Mouse (Mus musculus) neural tube, embryonic 15.5 days (tissue): ENCODE results near the gene Tmem238l. TPM values are rescaled to one million over a fixed set of nuclear protein-coding genes. Genes with fewer than 3 reads are reported as not detected.

ENCODE experiments used
- ATAC-seq: fragments of 200-750 bp; cut with Nextera tagmentation; 2 replicates; pipeline ENCODE4 v1.8.0; 2017; ENCODE audit warnings: mild to moderate bottlenecking, moderate TSS enrichment, moderate library complexity; ENCODE audit not compliant: low FRiP score
- H3K27ac ChIP-seq: fragments of 300-500 bp; sonication (generic); replicated peaks from 2 replicates; pipeline ENCODE4 v1.5.1; 2015; ENCODE audit warnings: mild to moderate bottlenecking, inconsistent platforms
- H3K27me3 ChIP-seq: fragments of 300-500 bp; sonication (generic); replicated peaks from 2 replicates; pipeline ENCODE4 v1.6.1; 2015; ENCODE audit warnings: inconsistent platforms
- H3K36me3 ChIP-seq: fragments of 300-500 bp; sonication (generic); 2 replicates; pipeline ENCODE4 v1.6.1; 2015; ENCODE audit warnings: inconsistent platforms
- H3K4me1 ChIP-seq: fragments of 300-500 bp; sonication (generic); 2 replicates; pipeline ENCODE4 v1.6.1; 2015; ENCODE audit warnings: inconsistent platforms
- H3K4me2 ChIP-seq: fragments of 300-500 bp; sonication (generic); 2 replicates; pipeline ENCODE4 v1.6.1; 2015; ENCODE audit warnings: inconsistent platforms, mild to moderate bottlenecking, moderate library complexity
- H3K4me3 ChIP-seq: fragments of 300-500 bp; sonication (generic); replicated peaks from 2 replicates; pipeline ENCODE4 v1.5.1; 2015; ENCODE audit warnings: mild to moderate bottlenecking, inconsistent platforms
- H3K9ac ChIP-seq: fragments of 300-500 bp; sonication (generic); replicated peaks from 2 replicates; pipeline ENCODE4 v1.6.1; 2015; ENCODE audit warnings: mild to moderate bottlenecking, inconsistent platforms
- H3K9me3 ChIP-seq: fragments of 300-500 bp; sonication (generic); replicated peaks from 2 replicates; pipeline ENCODE4 v1.6.1; 2016; ENCODE audit warnings: inconsistent platforms
- WGBS: fragments of 180-500 bp; shearing (Covaris S2); methylation state at CpG from one replicate; pipeline ENCODE4 v1.1.7; 2015; ENCODE audit warnings: mixed read lengths; 5-methylcytosine and 5-hydroxymethylcytosine counted together
- polyA plus RNA-seq: library from polyadenylated mRNA; unstranded; fragments of >200 nt; fragmentation: Nextera tagmentation; extraction: Ambion mirVana; gene quantifications from 2 replicates; pipeline ENCODE4 v1.2.1, GENCODE M21; 2015

Gene Tmem238l
- polyA plus RNA-seq, 1 experiment from 2014 or later: not detected

GRCm38 (mm10) chr11:66945224-66945767, 11.1 kb upstream of the Tmem238l start:
- H3K36me3 ChIP-seq: no peaks in the 10 kb centered on the region
- ATAC-seq: no peak
- no peak overlapping the region for H3K27ac ChIP-seq
- no peaks in the 10 kb centered on the region for H3K27me3 ChIP-seq
- H3K4me3 ChIP-seq: no peak overlapping the region
- H3K9ac ChIP-seq: no peak overlapping the region
- WGBS: 61% methylated on average over 2 of the region's 2 CpGs
- H3K4me2 ChIP-seq: no peak overlapping the region
- no peaks in the 10 kb centered on the region for H3K9me3 ChIP-seq
- no peaks in the 10 kb centered on the region for H3K4me1 ChIP-seq

GRCm38 (mm10) chr11:66946521-66946920, 9.9 kb upstream of the Tmem238l start:
- Histone ChIP-seq H3K4me3 (no peak overlapping the region), H3K4me2 (no peak overlapping the region), H3K9me3 (no peaks in the 10 kb centered on the region), H3K27me3 (no peaks in the 10 kb centered on the region), H3K27ac (no peak overlapping the region), H3K36me3 (no peaks in the 10 kb centered on the region), H3K4me1 (no peaks in the 10 kb centered on the region), H3K9ac (no peak overlapping the region)
- ATAC-seq: no peak
- 73% methylated on average over 6 of the region's 6 CpGs for WGBS

- no peak for ATAC-seq
- no peaks in the 10 kb centered on the region for H3K36me3 ChIP-seq
- no peak overlapping the region for H3K4me2 ChIP-seq
- no peaks in the 10 kb centered on the region for H3K27me3 ChIP-seq
- no peaks in the 10 kb centered on the region for H3K4me1 ChIP-seq
- H3K27ac ChIP-seq: no peak overlapping the region
- no peak overlapping the region for H3K4me3 ChIP-seq
- no peak overlapping the region for H3K9ac ChIP-seq
- 82% methylated on average over 6 of the region's 6 CpGs for WGBS
- no peaks in the 10 kb centered on the region for H3K9me3 ChIP-seq
Measured at GRCm38 (mm10) chr11:66946922-66947321, 9.5 kb upstream of the Tmem238l start.

- WGBS: 88% methylated on average over 1 of the region's 1 CpGs
- no peak for ATAC-seq
Measured at GRCm38 (mm10) chr11:66960797-66961196, 4.4 kb downstream of the Tmem238l start.

GRCm38 (mm10) chr11:66961447-66962176, 5.2 kb downstream of the Tmem238l start:
- no peak for ATAC-seq
- Histone ChIP-seq H3K9me3 (no peaks in the 10 kb centered on the region), H3K4me1 (no peaks in the 10 kb centered on the region), H3K4me2 (no peak overlapping the region), H3K27me3 (no peaks in the 10 kb centered on the region), H3K9ac (no peak overlapping the region), H3K36me3 (no peaks in the 10 kb centered on the region), H3K27ac (no peak overlapping the region), H3K4me3 (no peak overlapping the region)
- 86% methylated on average over 12 of the region's 12 CpGs for WGBS

More at GRCm38 (mm10) chr11:66960797-66961196, 4.4 kb downstream of the Tmem238l start:
- Histone ChIP-seq H3K4me3 (no peak overlapping the region), H3K4me1 (no peaks in the 10 kb centered on the region), H3K36me3 (no peaks in the 10 kb centered on the region), H3K27ac (no peak overlapping the region), H3K9me3 (no peaks in the 10 kb centered on the region), H3K27me3 (no peaks in the 10 kb centered on the region), H3K9ac (no peak overlapping the region), H3K4me2 (no peak overlapping the region)

GRCm38 (mm10) chr11:66963462-66963861, 7.0 kb downstream of the Tmem238l start:
- Histone ChIP-seq H3K27ac (no peak overlapping the region), H3K27me3 (no peaks in the 10 kb centered on the region), H3K9ac (no peak overlapping the region), H3K4me3 (no peak overlapping the region), H3K36me3 (no peaks in the 10 kb centered on the region), H3K9me3 (no peaks in the 10 kb centered on the region), H3K4me2 (no peak overlapping the region), H3K4me1 (no peaks in the 10 kb centered on the region)
- ATAC-seq: no peak
- 87% methylated on average over 1 of the region's 1 CpGs for WGBS

GRCm38 (mm10) chr11:66966500-66967116, 10.2 kb downstream of the Tmem238l start:
- no peaks in the 10 kb centered on the region for H3K27me3 ChIP-seq
- H3K36me3 ChIP-seq: no peaks in the 10 kb centered on the region
- no peak overlapping the region for H3K4me3 ChIP-seq
- 27% methylated on average over 7 of the region's 7 CpGs for WGBS
- H3K4me2 ChIP-seq: no peak overlapping the region
- no peak for ATAC-seq
- H3K9me3 ChIP-seq: no peaks in the 10 kb centered on the region
- no peaks in the 10 kb centered on the region for H3K4me1 ChIP-seq
- no peak overlapping the region for H3K9ac ChIP-seq
- H3K27ac ChIP-seq: no peak overlapping the region

- no peak for ATAC-seq
- no peaks in the 10 kb centered on the region for H3K27me3 ChIP-seq
- 94% methylated on average over 1 of the region's 1 CpGs for WGBS
Measured at GRCm38 (mm10) chr11:66968575-66968974, 12.1 kb downstream of the Tmem238l start.

GRCm38 (mm10) chr11:66973507-66973906, 17.1 kb downstream of the Tmem238l start:
- WGBS: 79% methylated on average over 3 of the region's 3 CpGs
- ATAC-seq: no peak

More at GRCm38 (mm10) chr11:66968575-66968974, 12.1 kb downstream of the Tmem238l start:
- Histone ChIP-seq H3K4me1 (no peaks in the 10 kb centered on the region), H3K9me3 (no peaks in the 10 kb centered on the region), H3K36me3 (no peaks in the 10 kb centered on the region), H3K4me2 (no peak overlapping the region), H3K9ac (no peak overlapping the region), H3K27ac (no peak overlapping the region), H3K4me3 (no peak overlapping the region)

GRCm38 (mm10) chr11:66975606-66976330, 19.3 kb downstream of the Tmem238l start:
- no peaks in the 10 kb centered on the region for H3K4me1 ChIP-seq
- ATAC-seq: no peak
- no peak overlapping the region for H3K27ac ChIP-seq
- H3K36me3 ChIP-seq: no peaks in the 10 kb centered on the region
- peaks cover 7% of the 10 kb centered on the region; the same call in 1 of the 2 replicates for H3K9me3 ChIP-seq
- H3K9ac ChIP-seq: no peak overlapping the region
- H3K27me3 ChIP-seq: no peaks in the 10 kb centered on the region
- H3K4me2 ChIP-seq: no peak overlapping the region
- H3K4me3 ChIP-seq: no peak overlapping the region
- 93% methylated on average over 7 of the region's 7 CpGs for WGBS

More at GRCm38 (mm10) chr11:66973507-66973906, 17.1 kb downstream of the Tmem238l start:
- H3K4me3 ChIP-seq: no peak overlapping the region
- H3K36me3 ChIP-seq: no peaks in the 10 kb centered on the region
- no peak overlapping the region for H3K9ac ChIP-seq
- no peaks in the 10 kb centered on the region for H3K4me1 ChIP-seq
- no peak overlapping the region for H3K27ac ChIP-seq
- peaks cover 7% of the 10 kb centered on the region; the same call in 1 of the 2 replicates for H3K9me3 ChIP-seq
- H3K27me3 ChIP-seq: no peaks in the 10 kb centered on the region
- H3K4me2 ChIP-seq: no peak overlapping the region

GRCm38 (mm10) chr11:66981336-66982115, 25.1 kb downstream of the Tmem238l start:
- no peaks in the 10 kb centered on the region for H3K27me3 ChIP-seq
- H3K9ac ChIP-seq: no peak overlapping the region
- no peak overlapping the region for H3K4me2 ChIP-seq
- no peaks in the 10 kb centered on the region for H3K9me3 ChIP-seq
- no peak for ATAC-seq
- 83% methylated on average over 15 of the region's 15 CpGs for WGBS
- H3K36me3 ChIP-seq: no peaks in the 10 kb centered on the region
- H3K4me3 ChIP-seq: no peak overlapping the region
- no peak overlapping the region for H3K27ac ChIP-seq
- H3K4me1 ChIP-seq: peaks cover 15% of the 10 kb centered on the region
